Comparison of ENCODE assay signal across 13 mouse cellular contexts in genomic region chr14:115044016-115044415, GRCm38 (mm10). TPM values are rescaled to one million over a fixed set of nuclear protein-coding genes. Genes with fewer than 3 reads are reported as not detected.
DNase-seq lines count a peak whose midpoint lies in the region; ATAC-seq and TF ChIP-seq lines count a peak whose summit lies in the region.
"Had no signal": no experiment of that assay in that cellular context is flagged by ENCODE, and none has a peak within 500 bp of the region (broad histone marks: within the 10 kb centered on the region; RNA-seq: fewer than 3 reads in every experiment).

No protein-coding gene starts in this region.

- TF ChIP-seq CTCF in E14TG2a.4 (conservative IDR thresholded peaks at IDR 0.05; ENCODE audit: low read length), result no peak
- no peak for TF ChIP-seq CTCF in embryonic fibroblast, embryonic 13.5 days (IDR thresholded peaks at IDR 0.05; ENCODE audit: borderline replicate concordance, insufficient read depth, low read length)

- H3K36me3 ChIP-seq in heart, embryonic 13.5 days, result peaks cover 57% of the 10 kb centered on the region
- H3K36me3 ChIP-seq in E14TG2a.4 (ENCODE audit: insufficient read depth, low read length), result peaks cover 58% of the 10 kb centered on the region
- H3K36me3 ChIP-seq in limb, embryonic 13.5 days, result peaks cover 52% of the 10 kb centered on the region

- no peak for DNase-seq in heart, adult 9 months (ENCODE audit: low spot score in 2 of 2)
- no peak for DNase-seq in right cerebral cortex, postnatal 36 days (ENCODE audit: low spot score in 2 of 2)
- DNase-seq in cerebellum, adult 9-10 months, result no peak
- DNase-seq in frontal cortex, postnatal 14 days (ENCODE audit: low spot score in 2 of 2), result no peak
- DNase-seq: heart, adult 18-20 months; right cerebral cortex, postnatal 14 days had no signal

- H3K4me1 ChIP-seq in heart, embryonic 13.5 days, result peaks cover 36% of the 10 kb centered on the region
- peaks cover 39% of the 10 kb centered on the region for H3K4me1 ChIP-seq in E14TG2a.4 (replicated peaks; ENCODE audit: low read depth, low read length)
- peaks cover 5% of the 10 kb centered on the region; the same call in 1 of the 2 replicates for H3K4me1 ChIP-seq in embryonic fibroblast, embryonic 13.5 days (ENCODE audit: control insufficient read depth, insufficient read depth, low read length)
- H3K4me1 ChIP-seq in limb, embryonic 13.5 days, result peaks cover 26% of the 10 kb centered on the region

- WGBS in heart, embryonic 13.5 days, result 82% methylated on average over 5 of the region's 5 CpGs
- 77% methylated on average over 5 of the region's 5 CpGs for WGBS in limb, embryonic 13.5 days

- H3K4me3 ChIP-seq in heart, embryonic 13.5 days, result peak overlapping the region; percentile 89; the same call in 1 of the 2 replicates
- H3K4me3 ChIP-seq in E14TG2a.4 (replicated peaks; ENCODE audit: low read length), result peak overlapping the region; percentile 84
- peak overlapping the region; percentile 31 for H3K4me3 ChIP-seq in embryonic fibroblast, embryonic 13.5 days (ENCODE audit: insufficient read depth, low read length)
- H3K4me3 ChIP-seq in limb, embryonic 13.5 days, result 0 out of 2 replicates have a peak overlapping the region, but pooled peaks have one; percentile 82

- no peak overlapping the region for H3K9ac ChIP-seq in heart, embryonic 13.5 days
- no peak overlapping the region for H3K9ac ChIP-seq in limb, embryonic 13.5 days

- ATAC-seq in heart, embryonic 13.5 days (ENCODE audit: extremely low read depth, insufficient number of reproducible peaks, low FRiP score, low TSS enrichment), result no peak
- no peak for ATAC-seq in limb, embryonic 13.5 days (ENCODE audit: low FRiP score, low read depth)

- H3K4me2 ChIP-seq in heart, embryonic 13.5 days, result peak overlapping the region; percentile 97; the same call in 1 of the 2 replicates
- H3K4me2 ChIP-seq in limb, embryonic 13.5 days (replicated peaks), result peak overlapping the region; percentile 75; the same call in 1 of the 2 replicates

- H3K27me3 ChIP-seq in heart, embryonic 13.5 days (replicated peaks), result no peaks in the 10 kb centered on the region
- H3K27me3 ChIP-seq in E14TG2a.4 (ENCODE audit: insufficient read depth, low read length), result no peaks in the 10 kb centered on the region
- H3K27me3 ChIP-seq in limb, embryonic 13.5 days, result no peaks in the 10 kb centered on the region

- no peak overlapping the region for H3K27ac ChIP-seq in heart, embryonic 13.5 days (replicated peaks)
- H3K27ac ChIP-seq in embryonic fibroblast, embryonic 13.5 days (ENCODE audit: insufficient read depth, low read length), result no peak overlapping the region
- H3K27ac ChIP-seq in limb, embryonic 13.5 days, result no peak overlapping the region

- TF ChIP-seq POLR2A in embryonic fibroblast, embryonic 13.5 days (IDR thresholded peaks at IDR 0.05; ENCODE audit: low read depth, low read length), result no peak

- no peaks in the 10 kb centered on the region for H3K9me3 ChIP-seq in heart, embryonic 13.5 days
- no peaks in the 10 kb centered on the region for H3K9me3 ChIP-seq in E14TG2a.4 (ENCODE audit: low read length)
- H3K9me3 ChIP-seq in limb, embryonic 13.5 days, result no peaks in the 10 kb centered on the region

RNA-seq across cellular contexts. Expression of gene Gpc5, which starts 48.0 kb away (rescaled TPM):
- 0.19 and 0.43 TPM in 2 replicates for polyA plus RNA-seq in heart, embryonic 13.5 days (2015; fragmentation: Nextera tagmentation; extraction: Ambion mirVana)
- not detected in 2 replicates for polyA plus RNA-seq in embryonic fibroblast, embryonic 13.5 days (2011; ENCODE audit: insufficient read length, low read depth, missing spikeins)
- polyA plus RNA-seq in limb, embryonic 13.5 days (2015; fragmentation: Nextera tagmentation; extraction: Ambion mirVana), result 2.0 and 2.2 TPM in 2 replicates
- polyA plus RNA-seq: C2C12; large intestine, adult 2 months; myocyte had no signal

Comparison
In these comparisons a context has a peak if more than half of its experiments do, and no peak if none do; other contexts are left out.
1. H3K4me3 ChIP-seq: peak in every context shown above with its lines; median percentile 89 in heart, embryonic 13.5 days; 84 in E14TG2a.4; 82 in limb, embryonic 13.5 days; 31 in embryonic fibroblast, embryonic 13.5 days.